Mouse (Mus musculus): ENCODE measurements around the gene Hecw1.
"Not testable (repeated sequence)": the region's sequence is repeated elsewhere in the genome, so short reads cannot be mapped to it uniquely, and the experiment has no call there.

Hecw1 gene

DNA sequence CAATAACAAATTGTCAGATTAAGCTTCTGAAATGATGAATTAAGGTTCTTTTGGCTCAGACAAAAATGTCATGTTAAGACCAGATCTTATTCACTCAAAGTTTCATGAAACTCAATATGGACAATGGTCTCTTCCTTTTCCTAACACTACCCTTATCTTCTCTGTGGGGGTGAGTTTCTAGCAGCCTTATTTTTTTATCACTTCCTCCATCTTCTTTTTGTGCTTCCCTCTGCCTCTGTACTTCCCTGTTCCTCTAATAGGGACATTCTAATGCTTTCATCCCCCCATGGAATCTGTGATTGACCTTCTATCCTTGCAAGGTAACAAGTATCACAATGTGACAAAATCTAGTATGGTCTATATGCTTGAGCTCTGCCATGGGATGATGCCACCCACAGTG, 148.6 kb downstream of the Hecw1 start:
- DNase-seq (ENCODE audit: low spot score in 2 of 2), result no peak

DNA sequence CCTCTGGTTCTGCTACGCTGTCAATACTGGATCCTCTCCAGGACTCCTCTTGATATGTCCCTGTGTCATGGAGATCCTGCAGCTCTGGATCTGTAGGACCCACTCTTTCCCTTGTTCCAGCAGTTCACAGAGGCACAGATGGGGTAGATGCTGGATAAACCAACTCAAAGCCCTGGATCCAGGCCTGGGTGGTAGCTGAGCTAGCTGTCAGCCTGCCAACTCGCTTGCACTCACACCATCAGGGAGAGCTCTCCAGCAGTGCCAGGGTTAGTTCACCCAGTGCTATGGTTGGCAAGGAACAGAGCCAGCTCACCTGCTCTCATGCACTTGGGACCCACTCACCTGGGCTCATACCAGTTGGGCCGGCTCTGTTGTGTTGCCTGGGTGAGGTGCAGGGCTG, 157.5 kb downstream of the Hecw1 start:
- DNase-seq (ENCODE audit: low spot score in 2 of 2), result no peak

DNA sequence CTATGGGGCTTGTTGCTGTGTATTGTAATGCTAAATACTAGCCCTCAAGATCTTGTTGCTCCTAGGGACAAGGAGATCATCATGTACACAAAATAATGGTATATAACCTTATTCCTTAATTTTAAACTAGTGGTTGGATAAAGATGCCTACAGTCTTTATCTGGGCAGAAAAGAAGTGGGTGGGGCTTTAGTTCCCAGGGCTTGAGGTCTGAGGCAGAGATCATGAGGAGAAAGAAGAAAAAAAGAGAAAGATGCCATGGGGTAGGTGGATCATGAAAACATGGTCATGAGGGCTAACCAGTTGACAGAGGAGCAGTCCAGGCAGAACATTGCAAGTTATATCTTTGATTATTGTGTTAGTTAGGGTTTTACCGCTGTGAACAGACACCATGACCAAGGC, 195.8 kb downstream of the Hecw1 start:
- no peak for DNase-seq (ENCODE audit: low spot score in 2 of 2)

DNA sequence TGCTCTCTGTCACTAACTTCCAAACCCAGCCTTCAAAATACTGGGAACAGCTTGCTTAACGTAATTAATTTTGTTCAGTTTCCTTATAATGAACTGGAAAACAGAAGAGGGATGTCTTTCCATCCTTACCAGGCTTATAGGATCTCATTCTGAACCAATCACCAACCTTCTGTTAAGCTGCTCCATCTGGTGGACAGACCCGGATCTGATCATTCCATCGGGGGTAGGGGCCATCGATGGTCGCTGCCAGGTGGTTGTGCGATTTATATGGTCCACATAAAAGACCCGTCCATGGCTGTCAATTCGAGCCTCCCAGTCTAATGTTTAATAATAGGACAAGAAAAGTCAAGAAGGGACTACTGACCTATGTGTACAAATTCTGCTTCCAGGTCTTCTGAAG, 216.4 kb downstream of the Hecw1 start:
- no peak for DNase-seq (ENCODE audit: low spot score in 2 of 2)

DNA sequence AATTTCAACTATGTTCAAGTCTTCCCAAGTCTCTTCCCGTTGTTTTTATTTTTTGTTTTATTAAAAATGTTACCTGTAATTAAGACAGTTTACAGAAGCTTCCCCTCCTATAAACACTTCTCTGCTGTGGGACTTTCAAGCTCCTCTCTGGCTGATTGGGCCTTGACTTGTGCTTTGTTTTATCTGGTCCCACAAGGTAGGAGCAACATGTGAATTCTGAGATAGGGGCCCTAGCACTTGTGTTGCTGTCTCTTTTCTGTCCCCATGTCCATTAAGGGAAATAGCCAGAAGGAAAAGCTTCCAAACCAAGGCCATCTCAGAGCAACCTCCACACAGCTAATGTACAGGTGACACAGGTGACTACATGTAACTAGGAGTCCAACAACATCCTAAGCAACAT, 218.9 kb downstream of the Hecw1 start:
- no peak for DNase-seq (ENCODE audit: low spot score in 2 of 2)

DNA sequence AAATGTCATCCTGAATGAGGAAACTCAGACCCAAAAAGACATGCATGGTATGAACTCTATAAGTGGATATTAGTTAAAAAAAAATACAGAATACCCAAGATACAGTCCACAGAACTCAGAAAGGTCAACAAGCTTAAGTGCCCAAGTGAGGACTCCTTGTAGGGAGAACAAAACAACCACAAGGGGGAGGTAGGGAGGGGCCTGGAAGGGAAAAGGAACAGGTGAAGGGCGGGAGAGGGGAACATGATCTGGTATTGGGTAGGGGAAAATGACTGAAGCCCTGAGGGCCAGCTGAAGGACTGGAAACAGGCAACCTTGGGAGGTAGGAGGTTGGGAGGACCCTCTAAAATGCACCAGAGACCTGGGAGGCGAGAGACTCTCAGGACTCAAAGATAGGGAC, 220.1 kb downstream of the Hecw1 start:
- DNase-seq (ENCODE audit: low spot score in 2 of 2), result no peak

DNA sequence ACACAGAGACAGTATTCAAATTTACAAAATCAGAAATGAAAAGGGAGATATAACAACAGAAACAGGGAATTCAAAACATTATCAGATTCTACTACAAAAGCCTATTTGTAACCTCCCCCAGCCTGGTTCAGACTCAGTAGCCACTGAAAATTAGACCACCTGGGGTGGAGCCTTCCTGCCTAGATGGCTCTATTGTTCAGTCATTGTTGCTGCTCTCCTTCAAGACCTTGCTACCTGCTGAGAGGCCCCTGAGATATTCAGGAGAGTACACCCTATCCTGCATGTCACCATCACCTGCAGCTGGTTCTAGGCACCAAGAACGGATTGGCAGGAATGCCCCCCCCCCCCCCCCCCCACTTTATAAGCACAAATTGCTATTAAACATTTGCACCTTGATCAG, 233.0 kb downstream of the Hecw1 start:
- DNase-seq (ENCODE audit: low spot score in 2 of 2), result no peak

DNA sequence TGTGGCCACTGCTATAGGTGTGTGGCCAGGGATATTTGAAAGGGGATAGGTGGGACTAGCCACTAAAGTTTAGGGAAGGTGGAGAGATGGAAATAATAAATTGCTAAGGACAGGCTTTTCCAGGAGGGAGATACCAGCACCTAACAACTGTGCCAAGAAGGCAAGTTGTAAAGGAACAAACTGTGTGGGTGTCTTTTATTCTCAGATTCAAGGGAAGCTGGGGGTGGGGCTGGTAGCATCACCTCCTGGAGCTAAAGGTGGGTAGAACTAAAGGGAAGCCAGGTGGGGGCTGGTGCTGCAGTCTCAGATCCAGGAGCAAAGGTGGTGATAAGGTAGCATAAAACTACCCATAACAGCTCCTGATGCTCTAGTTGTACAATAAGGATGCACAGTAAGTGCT, 251.6 kb downstream of the Hecw1 start:
- no peak for DNase-seq (ENCODE audit: low spot score in 2 of 2)

DNA sequence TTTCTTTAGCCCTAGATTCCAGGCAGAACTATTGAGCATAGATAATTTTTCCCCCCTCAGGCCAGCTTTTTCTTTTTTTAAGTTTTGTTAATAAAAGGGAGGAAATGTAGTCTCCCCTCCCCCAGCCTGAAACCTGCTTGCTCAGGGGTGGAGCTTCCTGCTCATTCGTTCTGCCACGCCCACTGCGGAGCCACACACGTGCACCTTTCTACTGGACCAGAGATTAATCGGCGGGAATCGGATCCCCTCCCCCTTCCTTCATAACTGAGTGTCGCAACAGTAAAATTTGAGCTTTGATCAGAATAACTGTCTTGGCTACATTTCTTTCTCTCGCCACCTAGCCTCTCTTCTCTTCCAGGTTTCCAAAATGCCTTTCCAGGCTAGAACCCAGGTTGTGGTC, 262.1 kb downstream of the Hecw1 start:
- DNase-seq (ENCODE audit: low spot score in 2 of 2), result not testable (repeated sequence)

DNA sequence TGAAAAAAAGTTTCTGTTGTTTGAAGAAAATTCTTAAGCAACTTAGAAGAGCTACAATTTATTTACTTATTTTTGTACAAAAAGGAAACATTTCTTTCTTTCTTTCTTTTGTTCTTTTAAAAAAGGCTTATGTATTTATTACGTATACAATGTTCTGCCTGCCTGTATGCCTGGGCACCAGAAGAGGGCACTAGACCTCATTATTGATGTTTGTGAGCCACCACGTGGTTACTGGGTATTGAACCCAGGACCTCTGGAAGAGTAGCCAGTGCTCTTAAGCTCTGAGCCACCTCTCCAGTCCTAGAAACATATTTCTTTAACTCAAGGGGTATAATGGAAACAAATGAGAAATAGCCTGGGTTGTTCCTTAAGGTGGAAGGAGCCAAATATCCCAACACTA, 277.1 kb downstream of the Hecw1 start:
- no peak for DNase-seq (ENCODE audit: low spot score in 2 of 2)

DNA sequence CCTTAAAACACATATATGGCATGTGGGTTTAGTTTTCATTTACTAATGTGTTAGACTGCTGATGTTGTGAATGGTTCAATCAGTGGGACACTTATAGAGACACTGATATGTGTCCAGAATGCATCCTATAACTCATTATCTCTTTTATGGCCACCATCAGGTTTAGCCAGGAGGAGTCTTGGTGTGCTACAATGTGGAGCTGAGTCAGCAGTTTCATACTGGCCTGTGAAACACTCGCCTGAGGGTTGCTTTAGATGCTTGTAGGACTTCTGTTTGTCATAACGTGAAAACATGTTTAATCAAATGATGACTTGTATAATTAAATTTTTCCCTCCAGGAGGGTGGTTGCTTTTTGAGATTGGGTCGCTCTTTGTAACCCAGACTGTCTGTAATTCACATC, 343.4 kb downstream of the Hecw1 start:
- no peak for DNase-seq (ENCODE audit: low spot score in 2 of 2)

DNA sequence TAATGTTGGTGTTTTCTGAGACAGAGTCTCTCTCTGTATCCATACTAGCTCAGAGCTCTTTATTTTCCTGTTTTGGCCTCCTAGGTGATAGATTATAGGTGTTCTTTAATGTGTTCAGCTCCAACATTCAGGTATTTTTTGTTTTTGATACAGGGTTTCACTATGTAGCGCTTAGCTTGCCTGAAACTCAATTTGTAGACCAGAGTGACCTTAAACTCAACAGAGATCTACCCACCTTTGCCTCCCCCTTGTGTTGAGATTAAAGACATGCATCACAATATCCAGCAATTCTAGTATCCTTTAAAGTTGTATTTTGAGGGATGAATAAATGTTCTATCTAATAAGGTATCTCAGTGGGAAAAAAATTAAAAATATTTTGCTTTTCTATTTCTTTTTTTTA, 345.0 kb downstream of the Hecw1 start:
- DNase-seq (ENCODE audit: low spot score in 2 of 2), result no peak
